Mouse (Mus musculus): ENCODE data around the gene Prpf40a. TPM values are rescaled to one million over a fixed set of nuclear protein-coding genes. Genes with fewer than 3 reads are reported as not detected.

Prpf40a gene
- 3.7 and 5.5 TPM in 2 replicates for polyA plus RNA-seq (2012; rRNA removed)

GRCm38 (mm10) chr2:53190684-53191511, at the start of gene Prpf40a:
TSS of gene Prpf40a (minus strand) at chr2:53191284.

GRCm38 (mm10) chr2:53191523-53192220, 588 bp upstream of the Prpf40a start, which contains the start of gene Arl6ip6:
TSS of gene Arl6ip6 (plus strand) at chr2:53191726.

Other genes starting within 250 kb of the Prpf40a start
- 2.1 and 2.3 TPM in 2 replicates for gene Arl6ip6, start 442 bp upstream of the Prpf40a start, polyA plus RNA-seq (2012; rRNA removed)